Mouse (Mus musculus) neutrophil, adult 83 days (primary cell): ENCODE measurements around the gene Gprc5a. TPM values are rescaled to one million over a fixed set of nuclear protein-coding genes. Genes with fewer than 3 reads are reported as not detected.

ENCODE experiments used
- total RNA-seq, 2 experiments: library from RNA; stranded (reverse); gene quantifications; one replicate each; pipeline ENCODE4 v1.2.4; 2023

The Gprc5a gene
- total RNA-seq = under 1 TPM in 1 of 2 experiments, not detected in 1; 0.22 TPM

GRCm38 (mm10) chr6:135065236-135065957, at the start of gene Gprc5a:
Gene Gprc5a (plus strand): TSS chr6:135065651.

GRCm38 (mm10) chr6:135118183-135118582, 52.7 kb downstream of the Gprc5a start, which contains the start of gene Gprc5d:
Gene Gprc5d (minus strand): TSS chr6:135118283.

Other genes starting within 250 kb of the Gprc5a start
- 1 to 10 TPM; 7.6 to 8.5 TPM for gene Crebl2, start 235.5 kb upstream of the Gprc5a start, total RNA-seq
- 1 to 10 TPM; 5.4 to 6.9 TPM for gene Gpr19, start 167.1 kb upstream of the Gprc5a start, total RNA-seq
- 10 to 100 TPM; 80.4 to 91.7 TPM for gene Cdkn1b, start 145.2 kb upstream of the Gprc5a start, total RNA-seq
- under 1 TPM; 0.62 to 0.72 TPM for gene Apold1, start 83.9 kb upstream of the Gprc5a start, total RNA-seq
- gene Ddx47, start 54.0 kb upstream of the Gprc5a start, total RNA-seq = 10 to 100 TPM; 51.0 to 55.2 TPM
- gene Gprc5d, start 52.6 kb downstream of the Gprc5a start, total RNA-seq = under 1 TPM in 1 of 2 experiments, not detected in 1; 0.26 TPM
- 10 to 100 TPM in 1 of 2 experiments, 1 to 10 TPM in 1; 9.3 to 11.3 TPM for gene Fam234b, start 132.3 kb downstream of the Gprc5a start, total RNA-seq
- gene Hebp1, start 132.4 kb downstream of the Gprc5a start, total RNA-seq = 10 to 100 TPM; 28.8 to 38.5 TPM
- gene Gsg1, start 188.7 kb downstream of the Gprc5a start, total RNA-seq = not detected
- not detected for gene Pbp2, start 244.8 kb downstream of the Gprc5a start, total RNA-seq